Mouse (Mus musculus): ENCODE results near the gene Bank1.

DNA sequence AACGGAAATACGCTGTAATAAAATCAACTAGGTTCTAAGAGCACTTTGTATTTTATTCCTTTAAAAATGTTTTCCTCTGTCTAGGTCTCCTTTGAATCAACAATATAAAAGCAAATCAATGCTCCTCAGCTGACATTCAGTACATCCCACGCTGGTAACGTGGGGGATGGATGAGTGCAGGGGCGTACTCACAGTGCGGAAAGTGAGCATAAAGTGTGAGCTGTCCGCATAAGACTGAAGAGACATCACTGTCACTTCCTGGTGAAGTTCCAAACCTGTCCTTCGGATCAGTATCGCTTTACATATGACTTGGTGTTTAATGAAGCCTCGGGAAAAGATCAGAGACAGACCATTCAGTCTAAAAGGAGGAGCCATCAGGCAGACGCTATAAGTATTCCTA lies 44.0 kb upstream of the Bank1 start:
- TF ChIP-seq ZNF384 (IDR thresholded peaks at IDR 0.05; ENCODE audit: low read depth, low read length) (no peak), HCFC1 (IDR thresholded peaks at IDR 0.05; ENCODE audit: borderline replicate concordance, insufficient read depth, low read length) (no peak), MAFK (IDR thresholded peaks at IDR 0.05; ENCODE audit: insufficient read depth, low read depth, low read length) (no peak)
